Mouse (Mus musculus) stomach, embryonic 14.5 days (tissue): Measurements from ENCODE around the gene Frat1. TPM values are rescaled to one million over a fixed set of nuclear protein-coding genes. Genes with fewer than 3 reads are reported as not detected.

Source experiments
- ATAC-seq: fragments of 200-750 bp; cut with Nextera tagmentation; 2 replicates; pipeline ENCODE4 v1.8.0; 2017; ENCODE audit warnings: low read depth, moderate TSS enrichment; ENCODE audit not compliant: insufficient number of reproducible peaks, insufficient read depth, low FRiP score
- H3K27ac ChIP-seq: fragments of 300-500 bp; sonication (generic); 2 replicates; pipeline ENCODE4 v1.5.1; 2014; ENCODE audit warnings: mild to moderate bottlenecking, low read length, moderate library complexity, mixed read lengths
- H3K27me3 ChIP-seq: fragments of 300-500 bp; sonication (generic); 2 replicates; pipeline ENCODE4 v1.6.1; 2014; ENCODE audit warnings: low read length, control low read depth, mixed read lengths; ENCODE audit not compliant: control insufficient read depth, insufficient read depth
- H3K36me3 ChIP-seq: fragments of 300-500 bp; sonication (generic); 2 replicates; pipeline ENCODE4 v1.6.1; 2014; ENCODE audit warnings: mild to moderate bottlenecking, control low read depth, low read length, moderate library complexity, mixed read lengths; ENCODE audit not compliant: control insufficient read depth, insufficient read depth
- H3K4me1 ChIP-seq: fragments of 300-500 bp; sonication (generic); 2 replicates; pipeline ENCODE4 v1.6.1; 2014; ENCODE audit warnings: low read length, control low read depth, mixed read lengths; ENCODE audit not compliant: control insufficient read depth, insufficient read depth
- H3K4me2 ChIP-seq: fragments of 300-500 bp; sonication (generic); replicated peaks from 2 replicates; pipeline ENCODE4 v1.6.1; 2014; ENCODE audit warnings: low read depth, low read length, control low read depth
- H3K4me3 ChIP-seq: fragments of 300-500 bp; sonication (generic); 2 replicates; pipeline ENCODE4 v1.5.1; 2014; ENCODE audit warnings: low read depth, low read length, control low read depth
- H3K9ac ChIP-seq: fragments of 300-500 bp; sonication (generic); replicated peaks from 2 replicates; pipeline ENCODE4 v1.6.1; 2014; ENCODE audit warnings: low read depth, mild to moderate bottlenecking, control low read depth, low read length, moderate library complexity, mixed read lengths
- H3K9me3 ChIP-seq: fragments of 300-500 bp; sonication (generic); 2 replicates; pipeline ENCODE4 v1.6.1; 2016; ENCODE audit warnings: low read depth, low read length, control low read depth; ENCODE audit not compliant: control insufficient read depth
- WGBS: fragments of 180-500 bp; shearing (Covaris S2); extraction: QIAGEN DNeasy Blood & Tissue Kit; methylation state at CpG from one replicate; pipeline ENCODE4 v1.1.7; 2014; 5-methylcytosine and 5-hydroxymethylcytosine counted together
- polyA plus RNA-seq: library from polyadenylated mRNA; unstranded; fragments of >200 nt; fragmentation: Nextera tagmentation; extraction: Ambion mirVana; gene quantifications from 2 replicates; pipeline ENCODE4 v1.2.1, GENCODE M21; 2014

Gene Frat1
- polyA plus RNA-seq, 1 experiment from 2014 or later, result 14.1 TPM

DNA sequence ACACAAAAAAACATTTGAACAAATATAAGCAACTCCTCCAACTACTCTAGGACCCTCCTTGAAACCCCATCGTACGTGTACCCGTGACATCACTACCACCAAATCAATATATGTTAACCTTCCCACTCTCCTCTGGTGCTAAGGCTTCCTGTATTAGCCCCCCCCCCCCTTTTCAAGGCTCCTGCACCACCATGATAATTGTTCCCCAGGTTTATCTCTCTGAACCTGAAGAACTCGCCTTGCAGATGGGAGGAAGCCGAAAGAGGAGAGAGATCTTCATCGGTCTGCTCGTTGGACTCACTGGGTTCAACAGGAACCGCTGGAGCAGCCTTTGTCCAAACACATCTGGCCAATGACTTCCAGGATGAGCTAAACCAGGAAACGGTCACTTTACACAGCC is 22.3 kb upstream of the Frat1 start:
- ATAC-seq, result no peak
- no peaks in the 10 kb centered on the region for H3K27me3 ChIP-seq
- no peak overlapping the region for H3K4me3 ChIP-seq
- no peaks in the 10 kb centered on the region for H3K4me1 ChIP-seq
- H3K9me3 ChIP-seq, result no peaks in the 10 kb centered on the region
- WGBS, result 86% methylated on average over 9 of the region's 9 CpGs
- no peak overlapping the region for H3K9ac ChIP-seq
- H3K4me2 ChIP-seq, result no peak overlapping the region
- no peaks in the 10 kb centered on the region for H3K36me3 ChIP-seq
- H3K27ac ChIP-seq, result no peak overlapping the region

DNA sequence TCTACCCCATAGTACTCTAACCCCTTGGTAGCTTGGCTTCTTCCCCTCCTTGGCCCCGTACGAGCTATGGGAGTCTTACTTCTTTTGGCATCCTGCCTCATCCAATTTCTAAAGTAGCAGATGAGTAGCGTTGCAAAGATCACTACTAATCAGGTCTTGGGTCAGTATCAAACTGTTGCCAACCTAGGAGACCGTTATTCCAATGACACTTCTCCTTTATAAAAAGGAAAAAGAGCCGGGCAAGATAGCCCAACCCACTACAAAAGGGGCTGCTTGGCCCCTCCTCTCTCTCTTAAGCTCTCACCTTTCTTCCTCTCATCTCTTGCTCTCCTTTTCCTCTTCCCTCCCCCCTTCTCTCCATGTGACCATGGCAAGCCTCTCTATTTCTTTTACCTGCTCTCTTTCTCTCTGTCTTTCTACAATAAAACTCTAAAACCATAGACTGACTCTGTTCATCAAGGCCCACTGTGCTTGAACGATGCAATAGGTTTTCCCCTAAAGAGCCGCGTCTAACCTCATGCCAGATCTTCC is 21.6 kb upstream of the Frat1 start:
- WGBS, result 84% methylated on average over 8 of the region's 8 CpGs

DNA sequence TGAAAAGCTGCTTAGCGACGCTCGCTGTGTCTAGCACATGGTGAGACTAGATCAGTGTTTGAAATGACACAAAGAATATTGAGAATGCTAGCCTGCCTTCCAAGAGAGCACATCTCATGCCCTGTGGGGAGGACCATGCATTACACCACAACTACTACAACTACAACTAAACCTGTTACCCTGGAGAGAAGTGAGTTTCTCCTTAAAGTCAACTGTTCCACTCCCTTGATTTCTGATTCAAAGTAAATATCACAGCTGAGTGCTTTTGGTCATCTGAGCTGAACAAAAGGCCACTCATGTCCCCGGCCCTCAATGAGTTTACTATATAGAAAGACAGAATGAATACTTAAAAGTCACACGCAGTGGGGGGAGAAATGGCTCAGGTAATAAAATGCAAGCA is 19.7 kb upstream of the Frat1 start:
- H3K9ac ChIP-seq, result no peak overlapping the region
- no peak for ATAC-seq
- no peak overlapping the region for H3K4me3 ChIP-seq
- no peak overlapping the region for H3K27ac ChIP-seq
- H3K36me3 ChIP-seq, result no peaks in the 10 kb centered on the region
- H3K4me2 ChIP-seq, result no peak overlapping the region
- WGBS, result 81% methylated on average over 5 of the region's 5 CpGs
- H3K27me3 ChIP-seq, result no peaks in the 10 kb centered on the region
- H3K4me1 ChIP-seq, result no peaks in the 10 kb centered on the region
- H3K9me3 ChIP-seq, result no peaks in the 10 kb centered on the region

More for the DNA sequence above, 21.6 kb upstream of the Frat1 start:
- no peak overlapping the region for H3K27ac ChIP-seq
- H3K36me3 ChIP-seq, result no peaks in the 10 kb centered on the region
- no peak overlapping the region for H3K4me3 ChIP-seq
- H3K9ac ChIP-seq, result no peak overlapping the region
- H3K9me3 ChIP-seq, result no peaks in the 10 kb centered on the region
- H3K27me3 ChIP-seq, result no peaks in the 10 kb centered on the region
- H3K4me2 ChIP-seq, result no peak overlapping the region
- no peaks in the 10 kb centered on the region for H3K4me1 ChIP-seq
- no peak for ATAC-seq

DNA sequence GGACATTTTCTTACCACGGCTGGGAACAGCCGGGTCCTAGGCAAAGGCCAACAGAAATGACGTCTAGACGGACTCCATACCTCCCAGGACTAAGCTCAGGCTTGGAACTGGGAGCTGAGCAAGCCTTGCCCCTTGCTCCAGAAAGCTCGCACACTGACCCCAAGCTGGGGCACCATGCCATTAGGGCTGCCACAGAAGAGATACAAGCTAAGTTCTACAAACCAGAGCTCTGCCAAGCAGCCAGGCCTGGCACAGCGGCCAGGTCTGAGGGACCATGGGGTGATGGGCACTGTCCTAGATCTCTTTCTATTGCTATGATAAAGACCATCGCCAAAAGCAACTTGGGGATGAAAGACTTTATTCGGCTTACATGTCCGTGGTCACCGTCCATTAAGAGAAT is 17.2 kb upstream of the Frat1 start:
- Histone ChIP-seq H3K27me3 (no peaks in the 10 kb centered on the region), H3K4me1 (no peaks in the 10 kb centered on the region), H3K27ac (no peak overlapping the region), H3K36me3 (no peaks in the 10 kb centered on the region), H3K4me3 (no peak overlapping the region), H3K4me2 (no peak overlapping the region), H3K9me3 (no peaks in the 10 kb centered on the region), H3K9ac (no peak overlapping the region)
- 92% methylated on average over 10 of the region's 10 CpGs for WGBS
- no peak for ATAC-seq

DNA sequence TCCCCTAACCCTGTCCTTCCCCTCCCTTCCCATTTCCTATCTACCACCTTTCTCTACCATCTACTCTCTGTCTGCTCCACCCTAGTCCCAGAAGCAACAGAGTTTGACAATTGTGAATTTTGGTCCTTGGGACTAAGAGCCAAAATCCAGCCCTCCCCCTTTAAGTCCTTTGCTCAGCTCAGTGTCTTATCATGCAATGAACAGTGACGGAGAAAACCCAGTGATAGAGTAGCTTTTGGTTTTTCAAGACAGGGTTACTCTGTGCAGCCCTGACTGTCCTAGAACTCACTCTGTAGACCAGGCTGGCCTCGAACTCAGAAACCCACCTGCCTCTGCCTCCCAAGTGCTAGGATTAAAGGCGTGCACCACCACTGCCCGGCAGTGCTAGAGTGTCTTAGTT is 16.4 kb upstream of the Frat1 start:
- no peak overlapping the region for H3K27ac ChIP-seq
- H3K27me3 ChIP-seq, result no peaks in the 10 kb centered on the region
- no peaks in the 10 kb centered on the region for H3K36me3 ChIP-seq
- no peak overlapping the region for H3K4me3 ChIP-seq
- H3K9ac ChIP-seq, result no peak overlapping the region
- 88% methylated on average over 4 of the region's 4 CpGs for WGBS
- ATAC-seq, result no peak
- no peaks in the 10 kb centered on the region for H3K9me3 ChIP-seq
- H3K4me2 ChIP-seq, result no peak overlapping the region
- no peaks in the 10 kb centered on the region for H3K4me1 ChIP-seq

GRCm38 (mm10) chr19:41816410-41816809 is 13.4 kb upstream of the Frat1 start:
- Histone ChIP-seq H3K4me3 (no peak overlapping the region), H3K27me3 (no peaks in the 10 kb centered on the region), H3K27ac (no peak overlapping the region), H3K9ac (no peak overlapping the region), H3K36me3 (no peaks in the 10 kb centered on the region), H3K4me2 (no peak overlapping the region), H3K4me1 (no peaks in the 10 kb centered on the region), H3K9me3 (no peaks in the 10 kb centered on the region)
- 52% methylated on average over 5 of the region's 5 CpGs for WGBS
- no peak for ATAC-seq

GRCm38 (mm10) chr19:41816915-41817314 is 12.9 kb upstream of the Frat1 start:
- Histone ChIP-seq H3K4me3 (no peak overlapping the region), H3K9ac (no peak overlapping the region), H3K9me3 (no peaks in the 10 kb centered on the region), H3K27ac (no peak overlapping the region), H3K36me3 (no peaks in the 10 kb centered on the region), H3K27me3 (no peaks in the 10 kb centered on the region), H3K4me2 (no peak overlapping the region), H3K4me1 (no peaks in the 10 kb centered on the region)
- WGBS, result 55% methylated on average over 5 of the region's 5 CpGs
- no peak for ATAC-seq

DNA sequence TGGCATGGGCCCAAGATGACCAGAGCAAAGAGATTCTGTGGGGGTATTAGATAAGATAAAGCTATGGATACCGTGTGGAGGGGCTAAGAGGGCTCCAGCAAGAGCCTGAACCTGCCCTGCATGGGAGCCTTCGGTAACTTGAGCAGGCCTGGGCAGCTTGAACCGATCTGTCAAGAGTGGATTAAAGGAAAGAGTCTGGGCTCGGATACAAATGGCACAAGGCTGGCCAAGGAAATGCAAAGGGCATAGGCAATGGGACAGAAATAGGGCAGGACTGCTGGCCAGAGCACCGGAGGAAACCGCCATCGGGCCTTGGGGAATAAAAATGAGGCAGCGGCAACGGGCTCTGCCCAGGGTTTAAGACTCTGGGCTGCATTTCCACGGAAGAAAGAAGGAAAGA is 12.4 kb upstream of the Frat1 start:
- Histone ChIP-seq H3K4me3 (no peak overlapping the region), H3K4me1 (no peaks in the 10 kb centered on the region), H3K27ac (no peak overlapping the region), H3K36me3 (no peaks in the 10 kb centered on the region), H3K27me3 (no peaks in the 10 kb centered on the region), H3K4me2 (no peak overlapping the region), H3K9me3 (no peaks in the 10 kb centered on the region), H3K9ac (no peak overlapping the region)
- no peak for ATAC-seq
- 41% methylated on average over 10 of the region's 10 CpGs for WGBS

GRCm38 (mm10) chr19:41818749-41819148 is 11.0 kb upstream of the Frat1 start:
- H3K36me3 ChIP-seq, result no peaks in the 10 kb centered on the region
- H3K4me3 ChIP-seq, result no peak overlapping the region
- no peak overlapping the region for H3K9ac ChIP-seq
- no peaks in the 10 kb centered on the region for H3K9me3 ChIP-seq
- no peak overlapping the region for H3K27ac ChIP-seq
- no peak for ATAC-seq
- H3K27me3 ChIP-seq, result no peaks in the 10 kb centered on the region
- WGBS, result 82% methylated on average over 4 of the region's 4 CpGs
- no peak overlapping the region for H3K4me2 ChIP-seq
- H3K4me1 ChIP-seq, result no peaks in the 10 kb centered on the region
